Mouse (Mus musculus) forebrain, embryonic 13.5 days (tissue): ENCODE measurements around the gene Snhg11. TPM values are rescaled to one million over a fixed set of nuclear protein-coding genes. Genes with fewer than 3 reads are reported as not detected.
A peak's percentile ranks its signal among the peaks of the same experiment; 100 is the strongest.

Experiments used
- ATAC-seq: fragments of 200-750 bp; cut with Nextera tagmentation; 2 replicates; pipeline ENCODE4 v1.8.0; 2017
- H3K27ac ChIP-seq: fragments of 300-500 bp; sonication (generic); 2 replicates; pipeline ENCODE4 v1.5.1; 2015; ENCODE audit warnings: inconsistent platforms, mild to moderate bottlenecking, moderate library complexity
- H3K27me3 ChIP-seq: fragments of 300-500 bp; sonication (generic); 2 replicates; pipeline ENCODE4 v1.6.1; 2015; ENCODE audit warnings: mild to moderate bottlenecking, inconsistent platforms
- H3K36me3 ChIP-seq: fragments of 300-500 bp; sonication (generic); 2 replicates; pipeline ENCODE4 v1.6.1; 2015; ENCODE audit warnings: mild to moderate bottlenecking, inconsistent platforms; ENCODE audit not compliant: poor library complexity, severe bottlenecking
- H3K4me1 ChIP-seq: fragments of 300-500 bp; sonication (generic); 2 replicates; pipeline ENCODE4 v1.6.1; 2015; ENCODE audit warnings: inconsistent platforms
- H3K4me2 ChIP-seq: fragments of 300-500 bp; sonication (generic); 2 replicates; pipeline ENCODE4 v1.6.1; 2015; ENCODE audit warnings: inconsistent platforms, mild to moderate bottlenecking, moderate library complexity
- H3K4me3 ChIP-seq: fragments of 300-500 bp; sonication (generic); 2 replicates; pipeline ENCODE4 v1.5.1; 2015; ENCODE audit warnings: mild to moderate bottlenecking, inconsistent platforms
- H3K9ac ChIP-seq: fragments of 300-500 bp; sonication (generic); 2 replicates; pipeline ENCODE4 v1.6.1; 2015; ENCODE audit warnings: mild to moderate bottlenecking, inconsistent platforms
- H3K9me3 ChIP-seq: fragments of 300-500 bp; sonication (generic); replicated peaks from 2 replicates; pipeline ENCODE4 v1.6.1; 2016; ENCODE audit warnings: inconsistent platforms
- WGBS: fragments of 180-500 bp; shearing (Covaris S2); methylation state at CpG from one replicate; pipeline ENCODE4 v1.1.7; 2015; 5-methylcytosine and 5-hydroxymethylcytosine counted together
- polyA plus RNA-seq: library from polyadenylated mRNA; unstranded; fragments of >200 nt; fragmentation: Nextera tagmentation; extraction: Ambion mirVana; gene quantifications from 2 replicates; pipeline ENCODE4 v1.2.1, GENCODE M21; 2015

The Snhg11 gene
- polyA plus RNA-seq, result 56.7 and 73.0 TPM in 2 replicates

DNA sequence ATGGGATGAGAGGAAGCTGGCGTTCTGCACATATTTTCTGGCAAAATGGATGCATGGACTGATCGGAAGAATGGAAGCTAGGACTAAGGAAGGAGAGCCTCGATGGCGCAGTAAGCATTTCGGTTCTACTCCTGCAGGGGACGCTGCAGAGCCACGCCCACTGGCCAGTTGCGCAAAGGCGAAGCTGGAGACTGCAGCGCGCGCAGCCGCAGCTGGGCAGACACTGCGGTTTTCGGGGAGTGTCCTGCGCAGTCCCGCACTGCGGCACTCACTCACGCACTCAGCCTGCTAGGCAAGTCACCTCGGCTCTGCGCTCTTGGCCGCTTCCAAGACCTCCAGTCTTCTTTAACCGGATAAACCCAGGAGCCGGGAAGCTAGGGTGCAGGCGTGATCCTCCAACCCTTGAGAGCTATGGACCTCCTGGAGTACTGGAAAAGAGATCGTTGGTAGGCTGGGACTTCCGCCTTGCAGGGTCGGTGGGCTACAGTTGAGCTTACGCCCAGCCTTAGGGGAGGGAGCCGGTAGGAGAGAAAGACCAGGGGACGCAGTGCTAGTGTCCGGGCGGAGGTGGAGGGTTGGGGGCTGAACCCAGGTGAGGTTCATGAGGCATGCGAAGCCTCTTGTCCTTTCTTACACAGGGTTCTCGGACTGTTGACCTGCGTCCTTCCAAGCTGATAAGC is at the start of gene Snhg11:
Snhg11 (plus strand) TSS at position 196 of the 680 bp plus-strand sequence.
- WGBS, result 2% methylated on average over 36 of the region's 36 CpGs
- Histone ChIP-seq H3K27ac (0 out of 2 replicates have a peak within 1 kb of the TSS, but pooled peaks have one; percentile 10), H3K9ac (peak within 1 kb of the TSS; percentile 57), H3K4me3 (peak within 1 kb of the TSS; percentile 33), H3K4me1 (peaks cover 9% of the 10 kb centered on the region; the same call in 1 of the 2 replicates), H3K9me3 (no peaks in the 10 kb centered on the region), H3K36me3 (no peaks in the 10 kb centered on the region), H3K27me3 (peaks cover 34% of the 10 kb centered on the region), H3K4me2 (peak within 1 kb of the TSS; percentile 61)
- ATAC-seq, result peak; percentile 77

GRCm38 (mm10) chr2:158334356-158334755 is 41.1 kb upstream of the Snhg11 start:
- Histone ChIP-seq H3K36me3 (no peaks in the 10 kb centered on the region), H3K9me3 (no peaks in the 10 kb centered on the region), H3K4me2 (no peak overlapping the region), H3K27ac (no peak overlapping the region), H3K9ac (no peak overlapping the region), H3K4me1 (no peaks in the 10 kb centered on the region), H3K27me3 (no peaks in the 10 kb centered on the region), H3K4me3 (no peak overlapping the region)
- 87% methylated on average over 13 of the region's 13 CpGs for WGBS
- ATAC-seq, result no peak

GRCm38 (mm10) chr2:158337698-158338097 is 37.7 kb upstream of the Snhg11 start:
- Histone ChIP-seq H3K27me3 (0 out of 2 replicates have a peak, but pooled peaks cover 5% of the 10 kb centered on the region), H3K4me2 (no peak overlapping the region), H3K27ac (no peak overlapping the region), H3K4me1 (peaks cover 4% of the 10 kb centered on the region; the same call in 1 of the 2 replicates), H3K36me3 (no peaks in the 10 kb centered on the region), H3K9me3 (no peaks in the 10 kb centered on the region), H3K9ac (no peak overlapping the region), H3K4me3 (no peak overlapping the region)
- 82% methylated on average over 10 of the region's 10 CpGs for WGBS
- ATAC-seq, result no peak

GRCm38 (mm10) chr2:158339948-158340564 is 35.4 kb upstream of the Snhg11 start:
- no peaks in the 10 kb centered on the region for H3K9me3 ChIP-seq
- H3K9ac ChIP-seq, result no peak overlapping the region
- H3K4me2 ChIP-seq, result no peak overlapping the region
- H3K27me3 ChIP-seq, result 0 out of 2 replicates have a peak, but pooled peaks cover 5% of the 10 kb centered on the region
- H3K27ac ChIP-seq, result no peak overlapping the region; the same call in 1 of the 2 replicates
- 40% methylated on average over 11 of the region's 11 CpGs for WGBS
- H3K36me3 ChIP-seq, result no peaks in the 10 kb centered on the region
- ATAC-seq, result peak; percentile 75
- H3K4me3 ChIP-seq, result no peak overlapping the region
- peaks cover 10% of the 10 kb centered on the region for H3K4me1 ChIP-seq

DNA sequence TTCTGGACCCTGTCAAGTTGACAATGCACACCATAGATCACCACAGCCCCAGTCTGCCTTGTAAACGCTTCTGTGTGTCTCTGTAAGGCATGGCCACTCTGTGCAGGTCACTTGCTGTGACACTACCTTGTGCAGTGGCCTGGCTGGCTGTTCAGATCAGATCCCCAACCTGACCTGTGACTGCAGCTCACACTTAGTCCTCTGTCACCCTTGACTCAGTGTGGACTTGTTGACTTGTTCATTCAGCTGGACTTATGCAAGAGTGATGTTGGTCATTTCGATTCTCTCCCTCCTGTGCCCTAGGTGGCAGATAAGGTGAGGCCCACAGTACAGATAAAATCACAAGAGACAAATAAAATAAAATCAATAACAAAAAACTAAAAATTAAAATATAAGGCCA is 34.1 kb upstream of the Snhg11 start:
- no peak overlapping the region for H3K4me2 ChIP-seq
- WGBS, result 75% methylated on average over 2 of the region's 2 CpGs
- no peak for ATAC-seq

GRCm38 (mm10) chr2:158343495-158343894 is 31.9 kb upstream of the Snhg11 start:
- Histone ChIP-seq H3K4me1 (peaks cover 10% of the 10 kb centered on the region), H3K4me3 (no peak overlapping the region), H3K36me3 (no peaks in the 10 kb centered on the region), H3K27ac (no peak overlapping the region), H3K9me3 (no peaks in the 10 kb centered on the region), H3K4me2 (no peak overlapping the region), H3K9ac (no peak overlapping the region), H3K27me3 (0 out of 2 replicates have a peak, but pooled peaks cover 5% of the 10 kb centered on the region)
- peak; percentile 36; the same call in 1 of the 2 replicates for ATAC-seq
- WGBS, result 16% methylated on average over 5 of the region's 5 CpGs

More for the DNA sequence above, 34.1 kb upstream of the Snhg11 start:
- no peak overlapping the region for H3K4me3 ChIP-seq
- H3K9me3 ChIP-seq, result no peaks in the 10 kb centered on the region
- no peaks in the 10 kb centered on the region for H3K36me3 ChIP-seq
- H3K9ac ChIP-seq, result no peak overlapping the region
- H3K27me3 ChIP-seq, result 0 out of 2 replicates have a peak, but pooled peaks cover 5% of the 10 kb centered on the region
- no peak overlapping the region for H3K27ac ChIP-seq
- H3K4me1 ChIP-seq, result peaks cover 10% of the 10 kb centered on the region

DNA sequence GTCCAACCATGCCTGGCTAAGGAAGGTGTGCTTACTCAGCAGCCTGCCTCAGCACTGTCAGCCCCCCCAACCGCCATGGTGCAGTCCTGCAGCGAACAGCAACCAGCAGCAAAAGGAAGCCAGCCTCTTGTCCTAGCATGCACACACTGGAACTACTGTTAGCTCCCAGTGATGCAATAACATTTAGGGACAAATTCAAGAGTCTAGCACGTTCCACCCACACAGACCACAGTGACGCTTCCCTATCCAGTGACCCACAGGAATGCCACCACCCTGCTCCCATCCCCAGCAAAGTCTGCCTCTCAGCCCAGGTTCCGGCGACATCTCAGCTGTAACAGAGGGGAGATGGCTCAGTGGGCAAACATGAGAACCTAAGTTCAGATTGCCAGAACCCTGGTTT is 29.0 kb upstream of the Snhg11 start:
- no peak for ATAC-seq
- peaks cover 6% of the 10 kb centered on the region for H3K4me1 ChIP-seq
- H3K27ac ChIP-seq, result no peak overlapping the region
- H3K4me3 ChIP-seq, result no peak overlapping the region
- H3K27me3 ChIP-seq, result no peaks in the 10 kb centered on the region
- H3K36me3 ChIP-seq, result 0 out of 2 replicates have a peak, but pooled peaks cover 2% of the 10 kb centered on the region
- 79% methylated on average over 6 of the region's 6 CpGs for WGBS
- H3K9ac ChIP-seq, result no peak overlapping the region
- H3K4me2 ChIP-seq, result no peak overlapping the region
- no peaks in the 10 kb centered on the region for H3K9me3 ChIP-seq

- Histone ChIP-seq H3K4me2 (no peak overlapping the region), H3K27me3 (no peaks in the 10 kb centered on the region), H3K4me3 (no peak overlapping the region), H3K9ac (no peak overlapping the region), H3K27ac (no peak overlapping the region), H3K9me3 (no peaks in the 10 kb centered on the region), H3K36me3 (peaks cover 16% of the 10 kb centered on the region), H3K4me1 (peaks cover 6% of the 10 kb centered on the region)
- ATAC-seq, result 0 out of 2 replicates have a peak, but pooled peaks have one; percentile 38
- 4% methylated on average over 6 of the region's 6 CpGs for WGBS
Measured at GRCm38 (mm10) chr2:158347868-158348267, 27.6 kb upstream of the Snhg11 start.

- no peak overlapping the region for H3K27ac ChIP-seq
- H3K9me3 ChIP-seq, result no peaks in the 10 kb centered on the region
- H3K27me3 ChIP-seq, result no peaks in the 10 kb centered on the region
- H3K4me3 ChIP-seq, result no peak overlapping the region
- no peak for ATAC-seq
- 77% methylated on average over 3 of the region's 3 CpGs for WGBS
- H3K9ac ChIP-seq, result no peak overlapping the region
- H3K36me3 ChIP-seq, result peaks cover 67% of the 10 kb centered on the region
- no peak overlapping the region for H3K4me2 ChIP-seq
- no peaks in the 10 kb centered on the region for H3K4me1 ChIP-seq
Measured at GRCm38 (mm10) chr2:158352801-158353520, 22.5 kb upstream of the Snhg11 start.

GRCm38 (mm10) chr2:158354348-158355114 is 20.9 kb upstream of the Snhg11 start:
- H3K9me3 ChIP-seq, result no peaks in the 10 kb centered on the region
- ATAC-seq, result no peak
- 82% methylated on average over 7 of the region's 7 CpGs for WGBS
- H3K27me3 ChIP-seq, result no peaks in the 10 kb centered on the region
- H3K9ac ChIP-seq, result no peak overlapping the region
- peaks cover 14% of the 10 kb centered on the region for H3K4me1 ChIP-seq
- no peak overlapping the region for H3K4me3 ChIP-seq
- no peak overlapping the region for H3K4me2 ChIP-seq
- no peak overlapping the region for H3K27ac ChIP-seq
- H3K36me3 ChIP-seq, result peaks cover 82% of the 10 kb centered on the region

DNA sequence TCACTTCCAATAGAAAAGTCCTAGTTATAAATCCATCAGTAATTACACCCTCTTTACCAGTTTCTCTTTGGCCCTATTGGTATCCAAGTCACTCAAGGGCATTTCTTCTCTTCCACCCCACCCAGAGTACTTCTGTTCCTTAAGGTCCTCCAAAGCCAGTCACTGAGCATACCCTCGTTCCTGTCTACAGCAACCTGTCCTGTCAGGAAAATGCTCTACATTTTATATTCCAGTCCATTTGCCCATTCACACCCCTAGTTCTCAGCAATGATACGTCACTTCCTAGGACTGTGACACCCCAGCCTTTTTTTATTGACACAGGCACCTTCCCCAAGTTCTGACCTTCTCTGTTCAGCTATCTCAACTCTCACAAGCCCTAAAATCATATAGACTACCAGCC is 20.2 kb upstream of the Snhg11 start:
- no peak for ATAC-seq
- Histone ChIP-seq H3K9me3 (no peaks in the 10 kb centered on the region), H3K4me1 (peaks cover 22% of the 10 kb centered on the region), H3K27me3 (no peaks in the 10 kb centered on the region), H3K36me3 (peaks cover 89% of the 10 kb centered on the region), H3K27ac (no peak overlapping the region), H3K9ac (no peak overlapping the region), H3K4me3 (no peak overlapping the region), H3K4me2 (no peak overlapping the region)
- 90% methylated on average over 2 of the region's 2 CpGs for WGBS
